Mouse (Mus musculus): ENCODE measurements at regions not wholly inside any gene's neighbourhood (a gene's known extent, or its start where the extent isn't known, plus 50 kb on each side); places are given as distances from the start of the nearest gene placed in this dataset.
"Not testable (repeated sequence)": the region's sequence is repeated elsewhere in the genome, so short reads cannot be mapped to it uniquely, and the experiment has no call there.

GRCm38 (mm10) chr12:117352511-117352910 lies 163.8 kb upstream of the Rapgef5 start:
- ATAC-seq (replicated peaks; ENCODE audit: low FRiP score), result no peak

GRCm38 (mm10) chr12:117352938-117353337 lies 163.3 kb upstream of the Rapgef5 start:
- no peak overlapping the region for H3K9ac ChIP-seq
- no peak overlapping the region for H3K27ac ChIP-seq
- no peaks in the 10 kb centered on the region for H3K4me1 ChIP-seq
- no peak overlapping the region for H3K4me3 ChIP-seq (replicated peaks)
- no peaks in the 10 kb centered on the region for H3K9me3 ChIP-seq (replicated peaks)
- H3K4me2 ChIP-seq, result no peak overlapping the region
- no peaks in the 10 kb centered on the region for H3K36me3 ChIP-seq
- ATAC-seq (replicated peaks; ENCODE audit: low FRiP score), result no peak
- H3K27me3 ChIP-seq, result no peaks in the 10 kb centered on the region

More at GRCm38 (mm10) chr12:117352511-117352910, 163.8 kb upstream of the Rapgef5 start:
- no peak overlapping the region for H3K4me2 ChIP-seq
- no peak overlapping the region for H3K9ac ChIP-seq
- H3K27ac ChIP-seq, result no peak overlapping the region
- 50% methylated on average over 3 of the region's 3 CpGs for WGBS
- no peaks in the 10 kb centered on the region for H3K27me3 ChIP-seq
- H3K9me3 ChIP-seq (replicated peaks), result no peaks in the 10 kb centered on the region
- no peak overlapping the region for H3K4me3 ChIP-seq (replicated peaks)
- no peaks in the 10 kb centered on the region for H3K36me3 ChIP-seq
- no peaks in the 10 kb centered on the region for H3K4me1 ChIP-seq

GRCm38 (mm10) chr12:117357811-117358210 lies 158.5 kb upstream of the Rapgef5 start:
- Histone ChIP-seq H3K27me3 (no peaks in the 10 kb centered on the region; the same call in 1 of the 2 replicates), H3K9me3 (replicated peaks) (no peaks in the 10 kb centered on the region), H3K36me3 (no peaks in the 10 kb centered on the region), H3K4me1 (no peaks in the 10 kb centered on the region), H3K9ac (no peak overlapping the region), H3K4me3 (replicated peaks) (no peak overlapping the region), H3K27ac (no peak overlapping the region), H3K4me2 (no peak overlapping the region)
- ATAC-seq (replicated peaks; ENCODE audit: low FRiP score), result no peak
- 79% methylated on average over 2 of the region's 2 CpGs for WGBS

GRCm38 (mm10) chr12:117358891-117359290 lies 157.4 kb upstream of the Rapgef5 start:
- WGBS, result 91% methylated on average over 3 of the region's 3 CpGs
- Histone ChIP-seq H3K36me3 (no peaks in the 10 kb centered on the region), H3K4me3 (replicated peaks) (no peak overlapping the region), H3K9me3 (replicated peaks) (no peaks in the 10 kb centered on the region), H3K27ac (no peak overlapping the region), H3K9ac (no peak overlapping the region), H3K27me3 (no peaks in the 10 kb centered on the region; the same call in 1 of the 2 replicates), H3K4me1 (no peaks in the 10 kb centered on the region), H3K4me2 (no peak overlapping the region)
- no peak for ATAC-seq (replicated peaks; ENCODE audit: low FRiP score)

GRCm38 (mm10) chr12:117360215-117360614 lies 156.1 kb upstream of the Rapgef5 start:
- H3K27me3 ChIP-seq, result no peaks in the 10 kb centered on the region; the same call in 1 of the 2 replicates
- H3K4me2 ChIP-seq, result no peak overlapping the region
- H3K27ac ChIP-seq, result no peak overlapping the region
- no peaks in the 10 kb centered on the region for H3K4me1 ChIP-seq
- WGBS, result 87% methylated on average over 4 of the region's 4 CpGs
- H3K9ac ChIP-seq, result no peak overlapping the region
- no peaks in the 10 kb centered on the region for H3K36me3 ChIP-seq
- no peaks in the 10 kb centered on the region for H3K9me3 ChIP-seq (replicated peaks)
- no peak overlapping the region for H3K4me3 ChIP-seq (replicated peaks)
- ATAC-seq (replicated peaks; ENCODE audit: low FRiP score), result no peak

GRCm38 (mm10) chr12:117361826-117362225 lies 154.5 kb upstream of the Rapgef5 start:
- H3K4me3 ChIP-seq (replicated peaks), result no peak overlapping the region
- no peaks in the 10 kb centered on the region for H3K9me3 ChIP-seq (replicated peaks)
- no peaks in the 10 kb centered on the region for H3K36me3 ChIP-seq
- H3K4me2 ChIP-seq, result no peak overlapping the region
- H3K27ac ChIP-seq, result no peak overlapping the region
- no peak for ATAC-seq (replicated peaks; ENCODE audit: low FRiP score)
- no peaks in the 10 kb centered on the region; the same call in 1 of the 2 replicates for H3K27me3 ChIP-seq
- 82% methylated on average over 7 of the region's 7 CpGs for WGBS
- no peaks in the 10 kb centered on the region for H3K4me1 ChIP-seq
- H3K9ac ChIP-seq, result no peak overlapping the region

- H3K9me3 ChIP-seq (replicated peaks); H3K4me1 ChIP-seq; H3K9ac ChIP-seq; H3K27me3 ChIP-seq; H3K27ac ChIP-seq; ATAC-seq (replicated peaks; ENCODE audit: low FRiP score); H3K4me2 ChIP-seq; H3K36me3 ChIP-seq; H3K4me3 ChIP-seq (replicated peaks): not testable (repeated sequence)
- 68% methylated on average over 4 of the region's 4 CpGs for WGBS
These were observed 152.8 kb upstream of the Rapgef5 start for GRCm38 (mm10) chr12:117363457-117363856.

GRCm38 (mm10) chr12:117365181-117365580 lies 151.1 kb upstream of the Rapgef5 start:
- no peak overlapping the region for H3K9ac ChIP-seq
- H3K27me3 ChIP-seq, result no peaks in the 10 kb centered on the region
- no peaks in the 10 kb centered on the region for H3K4me1 ChIP-seq
- no peak overlapping the region for H3K27ac ChIP-seq
- no peak for ATAC-seq (replicated peaks; ENCODE audit: low FRiP score)
- H3K9me3 ChIP-seq (replicated peaks), result no peaks in the 10 kb centered on the region
- no peak overlapping the region for H3K4me2 ChIP-seq
- H3K36me3 ChIP-seq, result no peaks in the 10 kb centered on the region
- WGBS, result 97% methylated on average over 2 of the region's 2 CpGs
- H3K4me3 ChIP-seq (replicated peaks), result no peak overlapping the region

GRCm38 (mm10) chr12:117365876-117366275 lies 150.4 kb upstream of the Rapgef5 start:
- ATAC-seq (replicated peaks; ENCODE audit: low FRiP score), result no peak
- 49% methylated on average over 5 of the region's 5 CpGs for WGBS
- Histone ChIP-seq H3K36me3 (no peaks in the 10 kb centered on the region), H3K9me3 (replicated peaks) (no peaks in the 10 kb centered on the region), H3K27ac (no peak overlapping the region), H3K4me1 (no peaks in the 10 kb centered on the region), H3K4me3 (replicated peaks) (no peak overlapping the region), H3K27me3 (no peaks in the 10 kb centered on the region), H3K4me2 (no peak overlapping the region), H3K9ac (no peak overlapping the region)

GRCm38 (mm10) chr12:117378297-117378887 lies 137.9 kb upstream of the Rapgef5 start:
- H3K9ac ChIP-seq, result no peak overlapping the region
- peak overlapping the region; percentile 25 for H3K4me3 ChIP-seq (replicated peaks)
- H3K27me3 ChIP-seq, result no peaks in the 10 kb centered on the region
- peak; percentile 61 for ATAC-seq (replicated peaks; ENCODE audit: low FRiP score)
- H3K4me1 ChIP-seq, result peaks cover 21% of the 10 kb centered on the region
- no peaks in the 10 kb centered on the region for H3K9me3 ChIP-seq (replicated peaks)
- no peak overlapping the region for H3K27ac ChIP-seq
- H3K36me3 ChIP-seq, result no peaks in the 10 kb centered on the region
- peak overlapping the region; percentile 56 for H3K4me2 ChIP-seq
- WGBS, result 41% methylated on average over 21 of the region's 21 CpGs

- Histone ChIP-seq H3K4me2 (peak overlapping the region; percentile 56; the same call in 1 of the 2 replicates), H3K9me3 (replicated peaks) (no peaks in the 10 kb centered on the region), H3K9ac (no peak overlapping the region), H3K27me3 (no peaks in the 10 kb centered on the region), H3K4me3 (replicated peaks) (no peak overlapping the region), H3K27ac (no peak overlapping the region), H3K36me3 (no peaks in the 10 kb centered on the region), H3K4me1 (peaks cover 21% of the 10 kb centered on the region)
- 0 out of 2 replicates have a peak, but pooled peaks have one; percentile 37 for ATAC-seq (replicated peaks; ENCODE audit: low FRiP score)
- WGBS, result 67% methylated on average over 16 of the region's 16 CpGs
These were observed 137.0 kb upstream of the Rapgef5 start for GRCm38 (mm10) chr12:117379103-117379850.

GRCm38 (mm10) chr12:117380836-117381235 lies 135.4 kb upstream of the Rapgef5 start:
- Histone ChIP-seq H3K4me3 (replicated peaks) (no peak overlapping the region), H3K27ac (no peak overlapping the region), H3K36me3 (no peaks in the 10 kb centered on the region), H3K4me1 (peaks cover 21% of the 10 kb centered on the region), H3K4me2 (no peak overlapping the region), H3K9ac (no peak overlapping the region), H3K9me3 (replicated peaks) (no peaks in the 10 kb centered on the region), H3K27me3 (no peaks in the 10 kb centered on the region)
- no peak for ATAC-seq (replicated peaks; ENCODE audit: low FRiP score)
- 59% methylated on average over 6 of the region's 6 CpGs for WGBS
